Mouse (Mus musculus): Measurements from ENCODE around the gene Igfbp6. TPM values are rescaled to one million over a fixed set of nuclear protein-coding genes. Genes with fewer than 3 reads are reported as not detected.

Gene Igfbp6
- polyA plus RNA-seq, 1 experiment from 2014 or later, result 15.0 TPM

- Histone ChIP-seq H3K4me1 (ENCODE audit: control insufficient read depth, insufficient read depth, low read length) (no peaks in the 10 kb centered on the region), H3K4me2 (ENCODE audit: low read depth, low read length) (no peak overlapping the region), H3K4me3 (ENCODE audit: low read length) (no peak overlapping the region), H3K27me3 (ENCODE audit: control insufficient read depth, insufficient read depth, low read length) (no peaks in the 10 kb centered on the region), H3K9ac (ENCODE audit: low read length) (no peak overlapping the region), H3K27ac (ENCODE audit: low read length) (no peak overlapping the region), H3K36me3 (ENCODE audit: control insufficient read depth, insufficient read depth) (no peaks in the 10 kb centered on the region), H3K9me3 (replicated peaks; ENCODE audit: control insufficient read depth, low read length) (no peaks in the 10 kb centered on the region)
- ATAC-seq (replicated peaks; ENCODE audit: extremely low read depth, insufficient read depth, low FRiP score), result no peak
- 52% methylated on average over 26 of the region's 27 CpGs for WGBS
Observed at GRCm38 (mm10) chr15:102160415-102161060, 16.4 kb downstream of the Igfbp6 start.

DNA sequence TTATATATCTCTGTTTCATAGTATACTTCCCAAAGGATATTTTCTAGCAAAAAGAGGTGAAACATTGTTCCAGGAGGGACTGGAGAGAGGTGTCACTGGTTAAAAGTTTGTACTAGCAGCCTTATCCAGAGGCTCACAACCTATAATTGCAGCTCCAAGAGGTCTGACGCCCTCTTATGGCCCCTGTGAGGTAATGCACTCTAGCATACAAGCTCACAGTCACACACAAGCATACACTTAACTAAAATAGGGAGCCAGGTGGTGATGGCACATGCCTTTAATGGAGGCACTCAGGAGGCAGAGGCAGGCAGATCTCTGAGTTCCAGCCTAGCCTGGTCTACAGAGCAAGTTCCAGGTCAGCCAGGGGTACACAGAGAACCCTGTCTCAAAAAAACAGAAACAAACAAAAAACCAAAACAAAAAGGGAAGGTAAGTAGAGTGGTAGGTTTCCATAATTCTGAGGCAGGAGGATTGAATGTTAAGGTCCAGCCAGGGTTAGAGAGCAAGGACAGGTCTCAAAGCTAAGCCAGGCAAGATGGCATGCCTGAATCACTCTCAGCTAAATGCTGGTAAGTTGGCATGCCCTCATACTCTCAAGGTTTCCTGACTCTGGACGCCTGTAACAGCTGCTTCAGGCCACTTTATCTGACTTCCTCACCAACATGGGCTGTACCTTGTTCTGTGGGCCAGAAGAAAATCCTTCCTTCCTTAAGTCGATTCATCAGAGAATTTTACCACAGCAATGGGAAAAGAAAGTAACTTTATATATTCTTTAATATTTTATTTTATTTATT, 19.9 kb downstream of the Igfbp6 start:
- no peak overlapping the region for H3K4me2 ChIP-seq (ENCODE audit: low read depth, low read length)
- H3K9ac ChIP-seq (ENCODE audit: low read length), result no peak overlapping the region
- no peak overlapping the region for H3K4me3 ChIP-seq (ENCODE audit: low read length)
- ATAC-seq (replicated peaks; ENCODE audit: extremely low read depth, insufficient read depth, low FRiP score), result no peak
- H3K36me3 ChIP-seq (ENCODE audit: control insufficient read depth, insufficient read depth), result no peaks in the 10 kb centered on the region
- H3K27me3 ChIP-seq (ENCODE audit: control insufficient read depth, insufficient read depth, low read length), result no peaks in the 10 kb centered on the region
- peaks cover 12% of the 10 kb centered on the region for H3K4me1 ChIP-seq (ENCODE audit: control insufficient read depth, insufficient read depth, low read length)
- no peaks in the 10 kb centered on the region for H3K9me3 ChIP-seq (replicated peaks; ENCODE audit: control insufficient read depth, low read length)
- 54% methylated on average over 3 of the region's 3 CpGs for WGBS
- H3K27ac ChIP-seq (ENCODE audit: low read length), result no peak overlapping the region

DNA sequence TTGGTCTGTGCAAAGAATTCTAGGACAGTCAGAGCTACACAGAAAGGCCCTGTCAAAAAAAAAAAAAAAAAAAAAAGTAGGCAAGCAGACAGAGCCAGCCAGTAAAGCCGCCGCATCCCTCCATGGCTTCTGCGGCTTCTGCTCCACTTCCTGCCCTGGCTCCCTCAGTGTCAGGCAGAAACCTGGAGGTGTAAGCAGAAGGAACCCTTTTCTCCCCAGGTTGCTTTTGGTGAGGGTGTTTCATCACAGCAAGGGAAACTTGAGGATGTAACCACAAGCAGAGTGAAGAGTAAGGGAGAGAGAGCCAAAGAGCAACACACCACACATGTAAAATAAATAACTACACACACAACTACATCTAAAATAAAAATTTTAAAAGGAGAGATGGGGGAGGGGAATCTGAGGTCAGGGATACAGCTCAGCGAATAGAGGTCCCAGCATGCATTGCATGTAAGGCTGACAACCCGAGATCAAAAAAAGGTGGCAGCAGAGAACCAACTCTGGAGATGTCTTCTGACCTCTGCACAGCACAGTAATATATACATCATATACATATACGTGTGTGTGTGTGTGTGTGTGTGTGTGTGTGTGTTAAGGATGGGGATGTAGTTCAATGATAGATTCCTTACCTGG, 21.4 kb downstream of the Igfbp6 start:
- 45% methylated on average over 6 of the region's 6 CpGs for WGBS
- Histone ChIP-seq H3K9me3 (replicated peaks; ENCODE audit: control insufficient read depth, low read length) (no peaks in the 10 kb centered on the region), H3K27ac (ENCODE audit: low read length) (no peak overlapping the region), H3K4me1 (ENCODE audit: control insufficient read depth, insufficient read depth, low read length) (peaks cover 12% of the 10 kb centered on the region), H3K4me2 (ENCODE audit: low read depth, low read length) (no peak overlapping the region), H3K4me3 (ENCODE audit: low read length) (no peak overlapping the region), H3K9ac (ENCODE audit: low read length) (no peak overlapping the region), H3K27me3 (ENCODE audit: control insufficient read depth, insufficient read depth, low read length) (no peaks in the 10 kb centered on the region), H3K36me3 (ENCODE audit: control insufficient read depth, insufficient read depth) (no peaks in the 10 kb centered on the region)
- ATAC-seq (replicated peaks; ENCODE audit: extremely low read depth, insufficient read depth, low FRiP score), result no peak

GRCm38 (mm10) chr15:102167620-102168021, 23.5 kb downstream of the Igfbp6 start:
- H3K27me3 ChIP-seq (ENCODE audit: control insufficient read depth, insufficient read depth, low read length), result no peaks in the 10 kb centered on the region
- no peaks in the 10 kb centered on the region for H3K36me3 ChIP-seq (ENCODE audit: control insufficient read depth, insufficient read depth)
- H3K27ac ChIP-seq (ENCODE audit: low read length), result peak overlapping the region; percentile 57
- H3K4me1 ChIP-seq (ENCODE audit: control insufficient read depth, insufficient read depth, low read length), result peaks cover 12% of the 10 kb centered on the region
- H3K4me3 ChIP-seq (ENCODE audit: low read length), result no peak overlapping the region
- H3K9ac ChIP-seq (ENCODE audit: low read length), result peak overlapping the region; percentile 26; the same call in 1 of the 2 replicates
- ATAC-seq (replicated peaks; ENCODE audit: extremely low read depth, insufficient read depth, low FRiP score), result peak; percentile 67
- WGBS, result 31% methylated on average over 6 of the region's 6 CpGs
- no peaks in the 10 kb centered on the region for H3K9me3 ChIP-seq (replicated peaks; ENCODE audit: control insufficient read depth, low read length)
- no peak overlapping the region for H3K4me2 ChIP-seq (ENCODE audit: low read depth, low read length)

GRCm38 (mm10) chr15:102169064-102169463, 24.9 kb downstream of the Igfbp6 start:
- Histone ChIP-seq H3K9me3 (replicated peaks; ENCODE audit: control insufficient read depth, low read length) (0 out of 2 replicates have a peak, but pooled peaks cover under 1% of the 10 kb centered on the region), H3K9ac (ENCODE audit: low read length) (no peak overlapping the region), H3K4me3 (ENCODE audit: low read length) (no peak overlapping the region), H3K27me3 (ENCODE audit: control insufficient read depth, insufficient read depth, low read length) (no peaks in the 10 kb centered on the region), H3K4me2 (ENCODE audit: low read depth, low read length) (no peak overlapping the region), H3K27ac (ENCODE audit: low read length) (no peak overlapping the region), H3K4me1 (ENCODE audit: control insufficient read depth, insufficient read depth, low read length) (peaks cover 12% of the 10 kb centered on the region), H3K36me3 (ENCODE audit: control insufficient read depth, insufficient read depth) (no peaks in the 10 kb centered on the region)
- 67% methylated on average over 2 of the region's 2 CpGs for WGBS
- ATAC-seq (replicated peaks; ENCODE audit: extremely low read depth, insufficient read depth, low FRiP score), result no peak

DNA sequence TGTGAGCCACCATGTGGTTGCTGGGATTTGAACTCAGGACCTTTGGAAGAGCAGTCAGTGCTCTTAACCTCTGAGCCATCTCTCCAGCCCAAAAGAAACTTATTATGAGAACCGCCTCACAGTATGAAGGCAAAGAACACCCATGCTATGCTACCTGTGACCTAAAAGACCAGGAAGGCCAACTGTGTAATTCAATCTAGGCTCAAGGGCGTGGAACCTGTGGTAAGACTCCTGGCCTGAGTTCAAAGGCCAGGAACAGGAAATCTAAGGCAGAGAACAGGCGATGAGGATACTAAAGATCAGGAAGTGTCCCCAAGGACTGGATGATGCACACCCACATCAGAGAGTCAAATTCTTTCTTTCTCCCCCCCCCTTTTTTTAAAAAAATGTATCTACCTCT, 29.4 kb downstream of the Igfbp6 start:
- 85% methylated on average over 3 of the region's 3 CpGs for WGBS
- no peaks in the 10 kb centered on the region for H3K27me3 ChIP-seq (ENCODE audit: control insufficient read depth, insufficient read depth, low read length)
- H3K9ac ChIP-seq (ENCODE audit: low read length), result no peak overlapping the region
- H3K4me3 ChIP-seq (ENCODE audit: low read length), result no peak overlapping the region
- H3K36me3 ChIP-seq (ENCODE audit: control insufficient read depth, insufficient read depth), result peaks cover 9% of the 10 kb centered on the region; the same call in 1 of the 2 replicates
- no peak overlapping the region for H3K4me2 ChIP-seq (ENCODE audit: low read depth, low read length)
- H3K4me1 ChIP-seq (ENCODE audit: control insufficient read depth, insufficient read depth, low read length), result no peaks in the 10 kb centered on the region
- H3K27ac ChIP-seq (ENCODE audit: low read length), result no peak overlapping the region
- no peak for ATAC-seq (replicated peaks; ENCODE audit: extremely low read depth, insufficient read depth, low FRiP score)
- H3K9me3 ChIP-seq (replicated peaks; ENCODE audit: control insufficient read depth, low read length), result peaks cover 6% of the 10 kb centered on the region

DNA sequence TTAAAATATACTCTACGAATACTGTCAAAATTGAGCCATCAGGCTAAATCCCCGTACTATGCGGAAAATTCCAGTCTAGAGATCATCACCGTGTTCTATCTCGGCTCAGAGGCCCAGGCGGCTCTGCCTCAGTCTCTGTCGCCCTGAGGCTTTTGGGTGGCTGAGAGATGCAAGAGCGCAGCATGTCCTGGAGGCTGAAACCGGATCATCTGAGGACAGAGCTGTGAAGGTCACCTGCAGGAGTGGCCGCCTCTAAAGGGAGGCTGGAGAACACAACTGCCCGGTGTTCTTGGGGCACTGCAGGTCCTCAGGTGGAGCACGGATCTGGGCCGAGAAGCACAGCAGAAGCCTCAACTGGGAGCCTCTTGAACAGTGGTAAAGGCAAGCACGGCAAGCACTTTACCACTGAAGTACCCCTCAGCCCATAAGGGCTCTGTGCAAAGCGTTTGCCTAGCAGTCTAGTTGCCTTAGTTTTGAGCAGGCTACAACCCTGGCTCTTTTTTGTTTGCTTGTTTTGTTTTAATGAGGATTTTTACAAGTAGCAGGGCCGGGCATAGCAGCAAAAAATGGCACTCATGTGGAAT, 31.7 kb downstream of the Igfbp6 start:
- H3K4me1 ChIP-seq (ENCODE audit: control insufficient read depth, insufficient read depth, low read length), result no peaks in the 10 kb centered on the region
- no peak overlapping the region for H3K9ac ChIP-seq (ENCODE audit: low read length)
- WGBS, result 76% methylated on average over 16 of the region's 16 CpGs
- H3K27me3 ChIP-seq (ENCODE audit: control insufficient read depth, insufficient read depth, low read length), result no peaks in the 10 kb centered on the region
- H3K4me3 ChIP-seq (ENCODE audit: low read length), result no peak overlapping the region
- H3K4me2 ChIP-seq (ENCODE audit: low read depth, low read length), result no peak overlapping the region
- no peak overlapping the region for H3K27ac ChIP-seq (ENCODE audit: low read length)
- ATAC-seq (replicated peaks; ENCODE audit: extremely low read depth, insufficient read depth, low FRiP score), result no peak
- H3K36me3 ChIP-seq (ENCODE audit: control insufficient read depth, insufficient read depth), result peaks cover 9% of the 10 kb centered on the region; the same call in 1 of the 2 replicates
- peaks cover 6% of the 10 kb centered on the region for H3K9me3 ChIP-seq (replicated peaks; ENCODE audit: control insufficient read depth, low read length)

DNA sequence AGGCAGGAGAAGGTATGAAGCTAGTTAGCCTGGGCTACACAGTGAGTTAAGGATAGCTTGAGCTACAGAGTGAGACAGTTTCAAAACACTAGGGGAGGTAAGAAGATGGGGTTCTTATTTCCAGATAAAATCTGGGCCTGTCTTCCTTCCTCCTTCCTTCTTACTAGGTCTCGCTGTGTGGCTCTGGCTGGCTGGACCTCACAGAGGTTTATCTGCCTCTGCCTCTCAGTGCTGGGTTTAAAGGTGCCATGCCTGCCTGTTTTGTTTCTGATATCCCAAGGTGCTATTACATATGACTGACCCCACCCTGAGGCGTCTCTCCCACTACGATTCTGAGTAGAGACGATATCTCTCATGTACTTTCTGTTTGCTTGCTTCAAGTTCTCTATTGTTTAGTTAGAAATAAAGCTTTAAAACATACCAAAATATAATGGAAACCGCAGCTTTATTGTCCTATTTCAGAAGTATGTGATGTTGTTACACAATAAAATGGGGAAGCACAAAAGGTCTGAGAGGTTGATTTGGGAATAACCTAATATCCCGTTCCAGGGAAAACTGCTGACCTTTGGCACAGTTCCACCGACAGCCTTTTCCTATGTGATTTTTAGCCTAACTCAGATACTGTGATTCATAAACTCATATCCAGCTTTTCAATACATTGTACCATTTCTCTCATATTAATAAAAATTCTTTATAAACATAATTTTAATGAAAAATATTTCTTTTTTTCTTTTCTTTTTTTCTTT, 32.6 kb downstream of the Igfbp6 start:
- Histone ChIP-seq H3K27me3 (ENCODE audit: control insufficient read depth, insufficient read depth, low read length) (no peaks in the 10 kb centered on the region), H3K27ac (ENCODE audit: low read length) (no peak overlapping the region), H3K4me2 (ENCODE audit: low read depth, low read length) (no peak overlapping the region), H3K4me3 (ENCODE audit: low read length) (no peak overlapping the region), H3K36me3 (ENCODE audit: control insufficient read depth, insufficient read depth) (peaks cover 9% of the 10 kb centered on the region; the same call in 1 of the 2 replicates), H3K9ac (ENCODE audit: low read length) (no peak overlapping the region), H3K4me1 (ENCODE audit: control insufficient read depth, insufficient read depth, low read length) (no peaks in the 10 kb centered on the region), H3K9me3 (replicated peaks; ENCODE audit: control insufficient read depth, low read length) (peaks cover 6% of the 10 kb centered on the region)
- ATAC-seq (replicated peaks; ENCODE audit: extremely low read depth, insufficient read depth, low FRiP score), result no peak
- WGBS, result 79% methylated on average over 7 of the region's 7 CpGs

All from heart, embryonic 16.5 days (tissue).